Mouse (Mus musculus): ENCODE data around the gene Alg12.
"Not testable (repeated sequence)": the region's sequence is repeated elsewhere in the genome, so short reads cannot be mapped to it uniquely, and the experiment has no call there.

DNA sequence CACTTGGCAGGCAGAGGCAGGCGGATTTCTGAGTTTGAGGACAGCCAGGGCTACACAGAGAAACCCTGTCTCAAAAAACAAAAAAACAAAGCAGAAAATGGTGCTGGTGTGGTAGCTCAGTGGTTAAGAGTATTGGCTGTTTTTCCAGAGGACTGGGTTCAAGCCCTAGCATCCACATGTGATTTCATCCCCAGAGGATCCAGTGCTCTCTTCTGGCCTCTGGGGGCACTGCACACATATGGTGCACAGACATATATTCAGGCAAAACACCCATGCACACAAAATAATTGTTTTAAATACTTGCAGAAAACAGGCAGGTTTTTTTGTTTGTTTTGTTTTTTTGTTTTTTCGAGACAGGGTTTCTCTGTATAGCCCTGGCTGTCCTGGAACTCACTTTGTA lies 53.0 kb downstream of the Alg12 start:
- TF ChIP-seq CTCF (IDR thresholded peaks at IDR 0.05; ENCODE audit: control insufficient read depth, insufficient read depth, insufficient replicate concordance, low read depth, low read length); POLR2A (IDR thresholded peaks at IDR 0.05; ENCODE audit: control insufficient read depth, low read depth, low read length): not testable (repeated sequence)
